Mouse (Mus musculus) spleen, adult 2 months (tissue): ENCODE results near the gene Ptprf. TPM values are rescaled to one million over a fixed set of nuclear protein-coding genes. Genes with fewer than 3 reads are reported as not detected.

Experiments
- DNase-seq, 2 experiments: peaks; one replicate each; pipeline versions ENCODE4 v3.0.0 to v3.0.0-alpha.2; 2012 to 2021; ENCODE audit warnings: low spot score in 2 of 2, low read depth in 1 of 2
- H3K27ac ChIP-seq: fragments of 200-500 bp; 2 replicates; pipeline ENCODE4 v1.5.1; 2012; ENCODE audit warnings: low read length, inconsistent platforms; ENCODE audit not compliant: insufficient read depth
- H3K27me3 ChIP-seq: fragments of 200-500 bp; 2 replicates; pipeline ENCODE4 v1.6.1; 2012; ENCODE audit warnings: mild to moderate bottlenecking, moderate library complexity, low read length, inconsistent platforms; ENCODE audit not compliant: control insufficient read depth, insufficient read depth
- H3K36me3 ChIP-seq: fragments of 200-500 bp; 2 replicates; pipeline ENCODE4 v1.6.1; 2012; ENCODE audit warnings: mild to moderate bottlenecking, low read length, inconsistent platforms; ENCODE audit not compliant: control insufficient read depth, insufficient read depth
- H3K4me1 ChIP-seq: fragments of 200-500 bp; 2 replicates; pipeline ENCODE4 v1.6.1; 2011; ENCODE audit warnings: inconsistent platforms; ENCODE audit not compliant: control insufficient read depth, insufficient read depth, insufficient read length
- H3K4me3 ChIP-seq: fragments of 200-500 bp; 2 replicates; pipeline ENCODE4 v1.5.1; 2011; ENCODE audit warnings: mild to moderate bottlenecking, inconsistent platforms; ENCODE audit not compliant: insufficient read depth, insufficient read length; ENCODE audit errors: extremely low read depth
- CTCF ChIP-seq: fragments of 200-500 bp; IDR thresholded peaks from 2 replicates; pipeline ENCODE4 v1.5.1; 2011; ENCODE audit warnings: mild to moderate bottlenecking, inconsistent platforms; ENCODE audit not compliant: insufficient read depth, insufficient read length, insufficient replicate concordance; ENCODE audit errors: extremely low read depth
- POLR2A ChIP-seq: fragments of 200-500 bp; IDR thresholded peaks from 2 replicates; pipeline ENCODE4 v1.6.1; 2011; ENCODE audit warnings: low read depth, low read length, inconsistent platforms
- WGBS: fragments of 180-500 bp; shearing (Covaris S2); methylation state at CpG from one replicate; pipeline ENCODE4 v1.1.7; 2018; 5-methylcytosine and 5-hydroxymethylcytosine counted together
- polyA plus RNA-seq: library from polyadenylated mRNA; depleted of rRNA; stranded (reverse); fragments of >200 nt; gene quantifications from 2 replicates; pipeline ENCODE4 v1.2.3, GENCODE M21; 2012

Ptprf gene
- polyA plus RNA-seq, 1 experiment: 10.1 TPM

- Histone ChIP-seq H3K27me3 (peaks cover 11% of the 10 kb centered on the region), H3K4me1 (no peaks in the 10 kb centered on the region; the same call in 1 of the 2 replicates), H3K27ac (no peak overlapping the region), H3K36me3 (no peaks in the 10 kb centered on the region), H3K4me3 (no peak overlapping the region)
- no peak for DNase-seq
- 47% methylated on average over 6 of the region's 6 CpGs for WGBS
- TF ChIP-seq CTCF (no peak), POLR2A (no peak)
Observed at GRCm38 (mm10) chr4:118288531-118288930, 2.7 kb downstream of the Ptprf start.

GRCm38 (mm10) chr4:118286202-118286601 lies 5.0 kb downstream of the Ptprf start:
- TF ChIP-seq CTCF: no peak
- TF ChIP-seq POLR2A: no peak
- 91% methylated on average over 5 of the region's 5 CpGs for WGBS
- no peaks in the 10 kb centered on the region; the same call in 1 of the 2 replicates for H3K4me1 ChIP-seq
- H3K27me3 ChIP-seq: peaks cover 8% of the 10 kb centered on the region
- DNase-seq: no peak
- no peak overlapping the region for H3K4me3 ChIP-seq
- no peaks in the 10 kb centered on the region for H3K36me3 ChIP-seq
- no peak overlapping the region for H3K27ac ChIP-seq

GRCm38 (mm10) chr4:118282182-118282562 lies 9.0 kb downstream of the Ptprf start:
- WGBS: 18% methylated on average over 1 of the region's 1 CpGs

GRCm38 (mm10) chr4:118281444-118282181 lies 9.6 kb downstream of the Ptprf start:
- no peak for DNase-seq
- Histone ChIP-seq H3K27me3 (no peaks in the 10 kb centered on the region), H3K36me3 (no peaks in the 10 kb centered on the region), H3K27ac (no peak overlapping the region), H3K4me3 (no peak overlapping the region), H3K4me1 (no peaks in the 10 kb centered on the region)
- TF ChIP-seq CTCF (no peak), POLR2A (no peak)
- 81% methylated on average over 13 of the region's 13 CpGs for WGBS

More at GRCm38 (mm10) chr4:118282182-118282562, 9.0 kb downstream of the Ptprf start:
- H3K4me3 ChIP-seq: no peak overlapping the region
- no peaks in the 10 kb centered on the region for H3K4me1 ChIP-seq
- no peak for DNase-seq
- TF ChIP-seq POLR2A (no peak), CTCF (no peak)
- H3K36me3 ChIP-seq: no peaks in the 10 kb centered on the region
- H3K27ac ChIP-seq: no peak overlapping the region
- H3K27me3 ChIP-seq: no peaks in the 10 kb centered on the region

GRCm38 (mm10) chr4:118280506-118280905 lies 10.7 kb downstream of the Ptprf start:
- Histone ChIP-seq H3K36me3 (no peaks in the 10 kb centered on the region), H3K4me3 (no peak overlapping the region), H3K4me1 (no peaks in the 10 kb centered on the region), H3K27me3 (no peaks in the 10 kb centered on the region), H3K27ac (no peak overlapping the region)
- 89% methylated on average over 7 of the region's 7 CpGs for WGBS
- TF ChIP-seq CTCF (no peak), POLR2A (no peak)
- DNase-seq: no peak

GRCm38 (mm10) chr4:118276520-118277232 lies 14.5 kb downstream of the Ptprf start:
- H3K27me3 ChIP-seq: no peaks in the 10 kb centered on the region
- H3K4me1 ChIP-seq: no peaks in the 10 kb centered on the region; the same call in 1 of the 2 replicates
- TF ChIP-seq POLR2A (no peak), CTCF (no peak)
- no peak overlapping the region for H3K27ac ChIP-seq
- 71% methylated on average over 9 of the region's 9 CpGs for WGBS
- H3K36me3 ChIP-seq: no peaks in the 10 kb centered on the region
- no peak overlapping the region for H3K4me3 ChIP-seq
- no peak for DNase-seq
